Mouse (Mus musculus) bone marrow macrophage, adult 2 months (primary cell): Measurements from ENCODE around the gene Rad51c.

Source experiments
- CTCF ChIP-seq: IDR thresholded peaks from 2 replicates; pipeline ENCODE4 v1.5.1; 2012; ENCODE audit warnings: low read depth, mild to moderate bottlenecking, low read length, moderate library complexity
- POLR2A ChIP-seq: IDR thresholded peaks from 2 replicates; pipeline ENCODE4 v1.6.1; 2012; ENCODE audit warnings: mild to moderate bottlenecking, low read depth, low read length, borderline replicate concordance

GRCm38 (mm10) chr11:87429363-87429762, 24.6 kb upstream of the Rad51c start:
- TF ChIP-seq CTCF (no peak), POLR2A (no peak)
